Mouse (Mus musculus): ENCODE measurements around the gene Zmym5. TPM values are rescaled to one million over a fixed set of nuclear protein-coding genes. Genes with fewer than 3 reads are reported as not detected.
"Not testable (repeated sequence)": the region's sequence is repeated elsewhere in the genome, so short reads cannot be mapped to it uniquely, and the experiment has no call there.

Gene Zmym5
- polyA plus RNA-seq (2015; fragmentation: Nextera tagmentation; extraction: Ambion mirVana) = 24.6 and 26.3 TPM in 2 replicates

DNA sequence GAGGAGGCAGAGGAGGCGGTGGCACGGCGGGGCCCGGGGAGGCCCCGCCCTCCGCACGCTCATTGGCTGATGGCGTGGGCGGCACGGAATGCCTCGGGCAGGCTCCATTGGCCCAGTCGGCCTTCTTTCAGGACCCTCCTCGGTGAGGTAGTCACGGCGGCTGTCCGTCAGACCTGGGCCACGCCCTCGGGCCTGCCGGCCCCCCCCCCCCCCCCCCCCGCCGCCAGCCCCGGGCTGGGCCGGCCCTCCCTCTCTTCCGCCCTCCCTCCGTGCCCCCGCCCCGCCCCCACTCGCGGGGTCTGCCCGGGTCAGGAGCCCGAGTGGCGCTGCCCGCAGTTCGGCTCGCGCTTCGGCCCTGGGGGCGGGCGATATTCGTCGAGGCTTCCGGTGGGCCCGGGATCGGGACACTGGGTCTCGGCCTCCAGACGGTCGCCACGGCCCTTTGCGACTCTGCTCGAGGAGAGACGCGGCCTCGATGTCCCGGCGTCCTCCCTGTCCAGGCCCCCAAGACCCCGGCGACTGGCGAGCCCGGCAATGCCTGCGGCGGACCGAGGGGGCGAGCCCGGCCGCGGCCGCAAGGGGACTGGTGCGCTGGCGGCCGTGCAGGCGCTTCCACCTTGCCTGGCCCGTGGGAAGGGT is at the start of gene Zmym5:
Gene Zmym5 (minus strand): TSS at position 16 of the 639 bp plus-strand sequence.
- H3K4me2 ChIP-seq = peak within 1 kb of the TSS; percentile 79
- peak; percentile 97 for ATAC-seq (ENCODE audit: borderline replicate concordance, extremely low read depth, low FRiP score, low TSS enrichment)
- 0% methylated on average over 33 of the region's 72 CpGs for WGBS
- peak within 1 kb of the TSS; percentile 77 for H3K9ac ChIP-seq
- not testable (repeated sequence) for H3K36me3 ChIP-seq, H3K27me3 ChIP-seq, H3K9me3 ChIP-seq
- H3K4me1 ChIP-seq = peaks cover 22% of the 10 kb centered on the region
- H3K27ac ChIP-seq = peak within 1 kb of the TSS; percentile 97
- H3K4me3 ChIP-seq = peak within 1 kb of the TSS; percentile 58

DNA sequence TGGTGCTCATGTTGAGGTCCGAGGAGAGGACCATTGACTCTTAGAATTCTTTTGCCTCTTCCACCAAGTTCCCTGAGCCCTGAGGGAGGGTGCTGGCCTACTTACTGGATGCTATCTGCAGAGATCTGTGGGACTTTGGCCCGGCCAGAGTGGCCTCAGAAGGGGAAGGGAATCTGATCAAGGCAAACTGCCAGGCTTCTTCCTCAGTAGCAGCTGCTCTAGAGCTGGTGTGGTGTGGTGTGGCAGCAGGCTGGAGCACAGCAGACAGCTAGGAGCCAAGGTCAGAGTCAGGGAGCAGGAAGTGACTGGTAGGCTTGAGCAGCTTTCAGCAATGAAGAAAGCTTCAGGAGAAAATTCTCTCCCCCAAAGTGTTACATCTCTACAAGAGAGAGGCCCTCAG is 38.2 kb upstream of the Zmym5 start:
- 57% methylated on average over 2 of the region's 2 CpGs for WGBS

DNA sequence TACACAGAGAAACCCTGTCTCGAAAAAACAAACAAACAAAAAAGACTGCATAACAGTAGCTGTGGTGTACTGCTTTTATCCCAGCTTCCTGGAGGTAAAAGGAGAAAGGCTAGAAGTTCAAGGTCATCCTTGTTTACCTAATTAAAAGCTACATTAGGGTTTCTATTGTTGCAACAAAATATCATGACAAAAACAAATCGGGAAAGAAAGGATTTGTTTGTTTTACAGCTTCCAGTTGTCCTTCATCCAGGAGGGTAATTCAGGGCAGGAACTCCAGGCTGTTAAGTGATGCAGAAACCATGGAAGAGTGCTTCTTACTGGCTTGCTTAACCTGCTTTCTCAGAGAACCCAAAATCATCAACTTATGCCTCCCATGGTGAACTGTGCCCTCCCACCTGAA is 36.8 kb upstream of the Zmym5 start:
- WGBS = 46% methylated on average over 2 of the region's 2 CpGs
- H3K4me2 ChIP-seq = no peak overlapping the region
- H3K4me1 ChIP-seq = 0 out of 2 replicates have a peak, but pooled peaks cover 3% of the 10 kb centered on the region
- peaks cover 1% of the 10 kb centered on the region; the same call in 1 of the 2 replicates for H3K9me3 ChIP-seq
- no peak for ATAC-seq (ENCODE audit: borderline replicate concordance, extremely low read depth, low FRiP score, low TSS enrichment)
- H3K27ac ChIP-seq = no peak overlapping the region
- H3K27me3 ChIP-seq = no peaks in the 10 kb centered on the region
- H3K36me3 ChIP-seq = no peaks in the 10 kb centered on the region
- no peak overlapping the region for H3K4me3 ChIP-seq
- no peak overlapping the region for H3K9ac ChIP-seq

More for the DNA sequence above, 38.2 kb upstream of the Zmym5 start:
- Histone ChIP-seq H3K4me2 (no peak overlapping the region), H3K9me3 (peaks cover 9% of the 10 kb centered on the region; the same call in 1 of the 2 replicates), H3K27ac (no peak overlapping the region), H3K9ac (no peak overlapping the region), H3K4me3 (no peak overlapping the region), H3K36me3 (no peaks in the 10 kb centered on the region), H3K27me3 (no peaks in the 10 kb centered on the region), H3K4me1 (no peaks in the 10 kb centered on the region)
- ATAC-seq (ENCODE audit: borderline replicate concordance, extremely low read depth, low FRiP score, low TSS enrichment) = no peak

DNA sequence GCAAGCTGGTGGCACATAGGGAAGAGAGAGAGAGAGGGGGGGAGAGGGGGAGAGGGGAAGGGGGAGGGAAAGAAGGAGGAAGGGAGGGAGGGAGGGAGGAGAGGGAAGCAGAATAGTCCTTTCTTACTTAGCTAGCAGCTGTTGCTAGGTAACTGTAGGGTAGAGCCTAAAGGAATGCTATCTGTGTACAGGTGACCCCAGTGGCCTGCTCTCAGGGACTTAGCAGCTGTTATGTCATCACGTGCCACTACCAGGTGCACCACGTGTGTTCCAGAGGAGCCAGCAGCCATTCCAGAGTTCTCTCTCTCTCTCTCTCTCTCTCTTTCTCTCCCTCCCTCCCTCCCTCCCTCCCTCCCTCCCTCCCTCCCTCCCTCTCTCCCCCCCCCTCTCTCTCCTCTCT is 33.0 kb upstream of the Zmym5 start:
- WGBS = 0% methylated on average over 2 of the region's 2 CpGs
- Histone ChIP-seq H3K4me3 (no peak overlapping the region), H3K9ac (no peak overlapping the region), H3K9me3 (no peaks in the 10 kb centered on the region), H3K4me2 (no peak overlapping the region), H3K27ac (no peak overlapping the region), H3K4me1 (0 out of 2 replicates have a peak, but pooled peaks cover 3% of the 10 kb centered on the region), H3K36me3 (no peaks in the 10 kb centered on the region), H3K27me3 (no peaks in the 10 kb centered on the region)
- no peak for ATAC-seq (ENCODE audit: borderline replicate concordance, extremely low read depth, low FRiP score, low TSS enrichment)

DNA sequence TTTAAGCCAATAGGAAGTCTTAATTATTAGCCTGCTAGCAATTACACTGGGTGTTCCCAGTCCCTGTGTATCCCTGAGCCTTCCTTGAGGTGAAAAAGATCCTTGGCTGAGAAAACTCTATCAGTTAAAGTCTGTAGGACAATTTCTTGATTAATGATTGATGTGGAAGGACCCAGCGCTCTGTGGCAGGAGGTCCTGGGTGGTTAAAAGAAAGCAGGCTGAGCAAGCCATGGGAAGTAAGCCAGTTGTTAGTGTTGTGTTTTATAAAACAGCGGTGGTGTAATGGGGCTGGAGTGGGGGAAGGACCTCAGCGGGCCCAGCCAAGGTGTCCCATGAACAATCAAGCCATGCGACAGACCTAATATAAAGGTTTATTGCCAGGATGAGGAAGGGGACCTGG is 32.5 kb upstream of the Zmym5 start:
- Histone ChIP-seq H3K4me2 (no peak overlapping the region), H3K36me3 (no peaks in the 10 kb centered on the region), H3K4me3 (no peak overlapping the region), H3K9ac (no peak overlapping the region), H3K4me1 (0 out of 2 replicates have a peak, but pooled peaks cover 3% of the 10 kb centered on the region), H3K9me3 (no peaks in the 10 kb centered on the region), H3K27ac (no peak overlapping the region), H3K27me3 (no peaks in the 10 kb centered on the region)
- ATAC-seq (ENCODE audit: borderline replicate concordance, extremely low read depth, low FRiP score, low TSS enrichment) = no peak
- WGBS = 58% methylated on average over 4 of the region's 4 CpGs

DNA sequence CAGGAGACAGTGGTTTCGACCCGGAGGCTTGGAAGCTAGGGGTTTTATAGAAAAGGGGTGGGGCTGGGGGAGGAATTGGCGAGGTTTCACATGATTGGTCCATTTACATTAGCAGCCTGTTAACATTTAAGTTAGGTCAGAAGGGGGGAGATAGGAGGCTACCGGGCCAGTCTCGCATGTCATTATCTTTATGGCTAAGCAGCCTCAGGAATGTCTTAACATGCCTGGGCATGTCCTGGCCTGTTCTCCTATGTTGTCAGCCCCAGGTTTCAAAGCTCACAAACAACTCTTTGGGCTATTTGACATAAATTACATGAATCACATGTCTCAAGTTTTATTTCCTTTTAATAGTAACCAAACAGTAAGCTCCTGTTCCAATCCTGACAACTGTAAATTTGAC is 23.1 kb upstream of the Zmym5 start:
- not testable (repeated sequence) for H3K36me3 ChIP-seq; H3K4me1 ChIP-seq; H3K4me2 ChIP-seq; H3K9me3 ChIP-seq; H3K27me3 ChIP-seq; H3K4me3 ChIP-seq; ATAC-seq (ENCODE audit: borderline replicate concordance, extremely low read depth, low FRiP score, low TSS enrichment); H3K27ac ChIP-seq; H3K9ac ChIP-seq
- 79% methylated on average over 5 of the region's 5 CpGs for WGBS

DNA sequence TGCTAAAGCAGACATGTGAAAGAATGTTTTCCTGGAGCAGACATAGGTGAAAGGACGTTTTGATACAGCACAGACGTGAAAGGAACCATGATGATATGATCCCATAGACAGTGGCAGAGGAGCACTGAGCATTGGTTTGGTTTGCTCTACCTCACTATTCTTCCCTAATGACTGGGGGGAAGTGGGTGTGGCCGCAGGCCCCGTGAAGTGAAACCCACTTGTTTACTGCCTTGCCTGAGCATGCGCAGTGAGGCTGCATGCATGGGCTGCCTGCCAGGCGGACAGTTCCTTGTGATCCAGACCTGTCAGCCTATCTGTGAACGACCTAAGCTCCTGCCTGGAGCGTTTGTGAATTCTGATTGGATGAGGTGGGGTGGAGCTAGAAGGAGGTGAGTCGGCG is 21.7 kb upstream of the Zmym5 start:
- ATAC-seq (ENCODE audit: borderline replicate concordance, extremely low read depth, low FRiP score, low TSS enrichment); H3K9me3 ChIP-seq; H3K9ac ChIP-seq; H3K4me1 ChIP-seq; H3K36me3 ChIP-seq; H3K27me3 ChIP-seq; H3K4me2 ChIP-seq; H3K4me3 ChIP-seq: not testable (repeated sequence)
- H3K27ac ChIP-seq = peak overlapping the region; percentile 77
- WGBS = 52% methylated on average over 10 of the region's 10 CpGs

DNA sequence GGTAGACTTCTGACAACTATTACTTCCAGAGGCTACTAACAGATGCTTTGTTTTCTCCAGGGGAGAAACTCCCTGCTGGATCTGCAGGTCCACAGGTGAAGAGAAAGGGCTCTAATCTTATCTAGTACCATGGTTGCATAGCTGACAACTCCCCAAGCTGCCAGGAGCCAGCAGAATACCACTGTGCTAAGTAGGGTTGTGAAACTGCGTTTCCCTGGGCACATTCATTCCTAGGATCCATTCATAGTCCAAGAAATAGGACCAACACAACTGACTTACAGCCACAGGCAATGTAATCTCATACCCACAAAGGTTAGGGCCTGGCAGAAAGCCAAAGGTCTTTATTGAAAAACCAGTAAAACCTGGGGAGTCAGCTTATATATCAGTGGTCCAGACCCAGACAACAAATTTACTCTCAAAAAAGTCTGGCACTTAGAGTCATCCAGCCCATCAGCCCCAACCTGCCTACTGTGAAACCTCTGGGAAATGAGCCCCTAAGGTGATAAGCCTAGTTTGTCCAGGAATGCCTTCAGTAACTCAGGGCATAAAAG is 21.1 kb upstream of the Zmym5 start:
- H3K27me3 ChIP-seq = no peaks in the 10 kb centered on the region
- H3K9me3 ChIP-seq = no peaks in the 10 kb centered on the region
- WGBS = 39% methylated on average over 1 of the region's 1 CpGs
- H3K4me2 ChIP-seq = no peak overlapping the region
- H3K4me3 ChIP-seq = no peak overlapping the region
- peak overlapping the region; percentile 77 for H3K27ac ChIP-seq
- no peak overlapping the region for H3K9ac ChIP-seq
- H3K4me1 ChIP-seq = peaks cover 9% of the 10 kb centered on the region; the same call in 1 of the 2 replicates
- peak; percentile 31; the same call in 1 of the 2 replicates for ATAC-seq (ENCODE audit: borderline replicate concordance, extremely low read depth, low FRiP score, low TSS enrichment)
- H3K36me3 ChIP-seq = no peaks in the 10 kb centered on the region

DNA sequence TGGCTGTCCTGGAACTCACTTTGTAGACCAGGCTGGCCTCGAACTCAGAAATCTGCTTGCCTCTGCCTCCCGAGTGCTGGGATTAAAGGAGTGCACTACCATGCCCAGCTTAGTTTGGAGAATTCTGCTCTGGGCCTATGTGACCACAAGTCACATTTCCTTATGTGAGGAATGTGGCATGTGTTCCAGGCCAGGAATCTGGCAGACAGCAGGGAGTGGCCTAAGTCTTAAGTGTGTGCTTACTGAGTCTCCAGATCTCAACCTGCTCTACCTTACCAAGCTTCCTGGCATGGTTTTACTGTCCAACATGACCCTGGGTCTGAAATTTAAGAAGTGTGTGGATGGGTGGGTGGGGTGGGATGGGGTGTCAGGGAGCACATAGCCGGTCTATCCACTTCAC is 20.6 kb upstream of the Zmym5 start:
- H3K4me1 ChIP-seq = peaks cover 9% of the 10 kb centered on the region; the same call in 1 of the 2 replicates
- peak overlapping the region; percentile 77 for H3K27ac ChIP-seq
- no peak overlapping the region for H3K9ac ChIP-seq
- H3K36me3 ChIP-seq = no peaks in the 10 kb centered on the region
- H3K9me3 ChIP-seq = no peaks in the 10 kb centered on the region
- 0 out of 2 replicates have a peak, but pooled peaks have one; percentile 52 for ATAC-seq (ENCODE audit: borderline replicate concordance, extremely low read depth, low FRiP score, low TSS enrichment)
- WGBS = 80% methylated on average over 3 of the region's 3 CpGs
- H3K4me3 ChIP-seq = no peak overlapping the region
- H3K27me3 ChIP-seq = no peaks in the 10 kb centered on the region
- H3K4me2 ChIP-seq = no peak overlapping the region

DNA sequence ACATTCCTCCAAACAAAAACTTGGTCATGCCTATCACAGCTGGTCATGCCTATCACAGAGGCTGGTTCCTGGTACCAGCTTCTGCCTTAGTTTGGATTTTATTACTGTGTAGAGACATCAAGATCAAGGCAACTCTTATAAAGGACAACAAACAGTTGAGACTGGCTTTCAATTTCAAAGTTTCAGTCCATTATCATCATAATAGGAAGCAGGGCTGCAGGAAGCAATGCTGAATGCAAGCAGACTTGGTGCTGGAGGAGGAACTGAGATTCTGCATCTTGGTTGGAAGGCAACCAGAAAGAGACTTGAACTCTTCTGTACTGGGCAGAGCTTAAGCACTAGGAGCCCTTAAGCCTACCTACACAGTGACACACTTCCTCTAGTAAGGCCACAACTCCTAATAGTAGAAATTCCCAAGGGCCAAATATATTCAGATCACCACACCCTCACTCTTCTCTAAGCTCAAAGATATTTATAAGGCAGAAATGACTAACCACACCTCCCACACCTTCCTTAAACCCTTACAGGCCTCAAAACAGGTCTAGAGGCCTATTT is 19.1 kb upstream of the Zmym5 start:
- no peaks in the 10 kb centered on the region for H3K36me3 ChIP-seq
- no peak for ATAC-seq (ENCODE audit: borderline replicate concordance, extremely low read depth, low FRiP score, low TSS enrichment)
- peaks cover 9% of the 10 kb centered on the region; the same call in 1 of the 2 replicates for H3K4me1 ChIP-seq
- no peak overlapping the region for H3K4me2 ChIP-seq
- no peak overlapping the region for H3K9ac ChIP-seq
- no peak overlapping the region for H3K4me3 ChIP-seq
- H3K27ac ChIP-seq = no peak overlapping the region
- no peaks in the 10 kb centered on the region for H3K9me3 ChIP-seq
- no peaks in the 10 kb centered on the region for H3K27me3 ChIP-seq

DNA sequence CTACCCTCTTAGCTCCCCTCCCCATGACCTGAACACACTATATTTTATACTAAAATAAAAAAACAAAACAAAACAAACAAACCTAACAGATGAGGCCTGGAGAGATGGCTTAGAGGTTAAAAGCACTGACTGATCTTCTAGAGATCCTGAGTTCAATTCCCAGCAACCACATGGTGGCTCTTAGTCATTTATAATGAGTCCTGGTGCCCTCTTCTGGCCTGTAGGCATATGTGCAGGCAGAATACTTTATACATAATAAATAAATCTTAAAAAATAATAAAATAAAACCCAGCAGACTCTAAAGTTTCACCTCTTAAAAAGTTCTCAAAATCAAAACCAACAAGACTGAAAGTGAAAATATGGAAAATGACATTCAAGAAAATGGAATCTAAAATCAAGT is 13.0 kb upstream of the Zmym5 start:
- Histone ChIP-seq H3K27ac (no peak overlapping the region), H3K9me3 (no peaks in the 10 kb centered on the region), H3K27me3 (no peaks in the 10 kb centered on the region), H3K4me3 (no peak overlapping the region), H3K9ac (no peak overlapping the region), H3K36me3 (no peaks in the 10 kb centered on the region), H3K4me2 (no peak overlapping the region), H3K4me1 (no peaks in the 10 kb centered on the region)
- ATAC-seq (ENCODE audit: borderline replicate concordance, extremely low read depth, low FRiP score, low TSS enrichment) = no peak

DNA sequence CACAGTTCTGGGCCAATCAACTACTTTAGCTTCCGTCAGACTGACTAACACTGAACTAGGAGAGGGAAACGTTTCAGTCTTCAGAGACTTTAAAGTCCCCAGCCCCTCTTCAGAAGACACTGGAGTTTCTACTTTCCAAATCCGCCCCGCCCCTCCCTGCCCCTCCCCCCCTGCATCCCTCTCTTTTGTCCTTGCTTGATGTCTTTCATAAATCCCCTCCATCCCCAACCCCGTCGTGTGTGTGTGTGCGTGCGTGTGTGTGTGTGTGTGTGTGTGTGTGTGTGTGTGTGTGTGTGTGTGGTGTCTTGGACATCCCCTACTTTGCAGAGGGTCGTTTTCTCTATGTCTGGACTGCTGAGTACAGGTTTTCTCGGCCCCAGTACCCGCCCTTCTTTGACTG is 6.1 kb upstream of the Zmym5 start:
- WGBS = 17% methylated on average over 8 of the region's 11 CpGs
- no peaks in the 10 kb centered on the region for H3K9me3 ChIP-seq

More for the DNA sequence above, 6.1 kb upstream of the Zmym5 start:
- Histone ChIP-seq H3K4me1 (peaks cover 7% of the 10 kb centered on the region), H3K27ac (no peak overlapping the region), H3K9ac (no peak overlapping the region), H3K36me3 (no peaks in the 10 kb centered on the region), H3K4me3 (no peak overlapping the region), H3K4me2 (peak overlapping the region; percentile 30), H3K27me3 (no peaks in the 10 kb centered on the region)
- ATAC-seq (ENCODE audit: borderline replicate concordance, extremely low read depth, low FRiP score, low TSS enrichment) = no peak
